10 mouse cellular contexts compared by ENCODE assay signal in the genomic region with DNA sequence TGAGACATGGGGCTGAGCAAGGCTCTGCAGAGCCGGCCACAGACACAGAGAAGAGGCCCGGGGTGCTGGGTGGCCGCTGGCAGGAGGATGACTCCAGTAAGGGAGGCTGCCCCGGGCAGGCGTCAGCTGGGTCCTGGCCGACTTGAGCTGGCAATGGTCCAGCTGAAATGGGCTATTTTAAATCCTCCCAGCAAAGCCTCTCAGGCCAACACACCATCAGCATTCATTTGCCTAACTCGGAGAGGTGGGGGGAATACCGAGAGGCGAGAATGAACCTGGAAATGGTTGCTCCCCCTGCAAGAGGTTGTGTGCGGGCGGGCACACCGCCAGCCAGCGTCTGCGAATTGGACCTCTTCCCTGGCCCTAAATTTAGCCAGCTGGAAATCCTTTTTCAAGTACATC. TPM values are rescaled to one million over a fixed set of nuclear protein-coding genes. Genes with fewer than 3 reads are reported as not detected.
DNase-seq lines count a peak whose midpoint lies in the region; ATAC-seq lines count a peak whose summit lies in the region.
"Had no signal": no experiment of that assay in that cellular context is flagged by ENCODE, and none has a peak within 500 bp of the region (broad histone marks: within the 10 kb centered on the region; RNA-seq: fewer than 3 reads in every experiment).

No protein-coding gene starts in this region.

- no peak overlapping the region for H3K27ac ChIP-seq in kidney, embryonic 15.5 days
- H3K27ac ChIP-seq in neural tube, embryonic 15.5 days (replicated peaks), result peak overlapping the region; percentile 72

- H3K9me3 ChIP-seq in kidney, embryonic 15.5 days (replicated peaks), result no peaks in the 10 kb centered on the region
- H3K9me3 ChIP-seq in neural tube, embryonic 15.5 days (replicated peaks), result no peaks in the 10 kb centered on the region
- H3K9me3 ChIP-seq: megakaryocyte, embryonic 14.5 days had no signal

- peak; percentile 22 for DNase-seq in kidney, postnatal 14 days
- peak; percentile 85 for DNase-seq in cerebellum, postnatal 36 days
- peak; percentile 42 to 69 for DNase-seq in heart, adult 9 months (ENCODE audit: low spot score in 2 of 2)
- peak; percentile 69 to 77 for DNase-seq in layer of hippocampus, postnatal 36 days
- no peak for DNase-seq in B cell, adult 2 months
- no peak for DNase-seq in MN1 (ENCODE audit: low spot score)

- no peak overlapping the region for H3K9ac ChIP-seq in kidney, embryonic 15.5 days
- no peak overlapping the region for H3K9ac ChIP-seq in neural tube, embryonic 15.5 days (replicated peaks)

- H3K4me2 ChIP-seq in kidney, embryonic 15.5 days, result no peak overlapping the region
- H3K4me2 ChIP-seq in neural tube, embryonic 15.5 days, result peak overlapping the region; percentile 13

- ATAC-seq in kidney, embryonic 15.5 days (replicated peaks; ENCODE audit: low FRiP score), result no peak
- ATAC-seq in neural tube, embryonic 15.5 days (ENCODE audit: low FRiP score), result peak; percentile 55

- H3K36me3 ChIP-seq in kidney, embryonic 15.5 days, result no peaks in the 10 kb centered on the region
- no peaks in the 10 kb centered on the region for H3K36me3 ChIP-seq in neural tube, embryonic 15.5 days

- no peak overlapping the region for H3K4me3 ChIP-seq in kidney, embryonic 15.5 days (replicated peaks)
- no peak overlapping the region for H3K4me3 ChIP-seq in neural tube, embryonic 15.5 days (replicated peaks)

- WGBS in kidney, embryonic 15.5 days, result 69% methylated on average over 14 of the region's 14 CpGs
- 34% methylated on average over 14 of the region's 14 CpGs for WGBS in neural tube, embryonic 15.5 days

- no peaks in the 10 kb centered on the region for H3K4me1 ChIP-seq in kidney, embryonic 15.5 days
- H3K4me1 ChIP-seq in neural tube, embryonic 15.5 days, result peaks cover 52% of the 10 kb centered on the region
- H3K4me1 ChIP-seq: megakaryocyte, embryonic 14.5 days had no signal

- H3K27me3 ChIP-seq in kidney, embryonic 15.5 days, result no peaks in the 10 kb centered on the region
- no peaks in the 10 kb centered on the region for H3K27me3 ChIP-seq in neural tube, embryonic 15.5 days (replicated peaks)

RNA-seq across cellular contexts. Expression of a gene that starts 30.9 kb away (rescaled TPM):
- not detected in 2 replicates for polyA plus RNA-seq in kidney, embryonic 15.5 days (2015; fragmentation: Nextera tagmentation; extraction: Ambion mirVana)
- not detected for total RNA-seq in layer of hippocampus, postnatal 36 days (2021)
- not detected in 2 replicates for polyA plus RNA-seq in neural tube, embryonic 15.5 days (2015; fragmentation: Nextera tagmentation; extraction: Ambion mirVana)
- polyA plus RNA-seq: embryonic facial prominence, embryonic 11.5 days had no signal

RNA-seq across cellular contexts. Expression of a gene that starts 45.7 kb away (rescaled TPM):
- 0.32 and 0.79 TPM in 2 replicates for polyA plus RNA-seq in kidney, embryonic 15.5 days (2015; fragmentation: Nextera tagmentation; extraction: Ambion mirVana)
- 100 to 1,000 TPM; 266 to 269 TPM for total RNA-seq in layer of hippocampus, postnatal 36 days (2021)
- 80.9 and 99.8 TPM in 2 replicates for polyA plus RNA-seq in neural tube, embryonic 15.5 days (2015; fragmentation: Nextera tagmentation; extraction: Ambion mirVana)

Comparison
In these comparisons a context has a peak if more than half of its experiments do, and no peak if none do; other contexts are left out.
1. DNase-seq: peak in kidney, postnatal 14 days (single experiment), cerebellum, postnatal 36 days (2 of 2), heart, adult 9 months (2 of 2) and layer of hippocampus, postnatal 36 days (2 of 2); none in B cell, adult 2 months (0 of 2) and MN1 (single experiment).
2. RNA of a gene that starts 45.7 kb away (polyA plus RNA-seq): 80.9 to 99.8 TPM in neural tube, embryonic 15.5 days; 0.32 to 0.79 TPM in kidney, embryonic 15.5 days; every median in the first group is over 10 times any median in the second.